ENCODE assay signal across 1 mouse cellular context in the genomic region with DNA sequence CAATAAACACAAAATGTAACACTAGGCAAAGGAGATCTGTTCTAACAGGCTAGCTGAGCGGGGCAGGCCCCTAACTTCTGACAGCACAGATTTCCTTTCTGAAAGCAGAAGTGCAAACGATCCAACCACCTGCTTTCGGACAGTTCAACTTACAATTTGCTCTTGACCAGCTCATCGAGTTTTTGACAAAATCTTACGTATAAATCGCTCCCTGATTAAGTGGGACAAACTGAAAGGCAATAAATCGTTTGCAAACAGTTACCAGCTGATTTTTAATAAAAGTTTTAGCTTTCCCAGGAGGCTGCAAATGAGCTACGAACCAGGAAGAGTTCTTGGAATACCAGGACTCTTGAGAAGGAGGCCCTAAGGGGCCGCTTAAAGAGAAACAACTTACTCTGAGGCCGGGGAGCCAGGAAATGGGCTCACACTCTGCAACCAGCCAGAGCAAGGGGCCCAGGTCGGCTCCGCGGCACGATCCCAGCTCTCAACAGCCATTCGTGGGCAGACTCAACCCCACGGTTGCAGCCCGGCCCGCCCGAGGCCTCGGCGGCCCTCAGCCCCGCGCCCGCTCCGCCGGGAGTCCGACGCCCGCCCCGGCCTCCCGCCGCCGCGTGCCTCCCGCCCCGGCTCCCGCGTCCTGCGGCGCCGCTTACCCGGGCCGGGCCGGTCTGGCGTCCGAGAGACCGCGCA.
A peak's percentile ranks its signal among the peaks of the same experiment; 100 is the strongest.
TF ChIP-seq lines count a peak whose summit lies in the region.

No protein-coding gene starts in this region.

TF ChIP-seq in MEL, 35 proteins besides CTCF, POLR2A, EP300 and RAD21 (continued from another document):
- TF ChIP-seq TCF12 (IDR thresholded peaks at IDR 0.05; ENCODE audit: low read depth, low read length) (peak; percentile 37), MEF2A (IDR thresholded peaks at IDR 0.05; ENCODE audit: extremely low read depth, insufficient replicate concordance, low read depth, low read length, poor library complexity, severe bottlenecking) (no peak), MYC (IDR thresholded peaks at IDR 0.05; ENCODE audit: low read depth, low read length) (peak; percentile 78; the same call in 1 of the 2 replicates), GATA1 (IDR thresholded peaks at IDR 0.05; ENCODE audit: low read depth, low read length) (no peak), HCFC1 (IDR thresholded peaks at IDR 0.05; ENCODE audit: low read depth, low read length) (0 out of 2 replicates have a peak, but pooled peaks have one; percentile 9), ELF1 (IDR thresholded peaks at IDR 0.05; ENCODE audit: low read depth, low read length) (no peak), MAZ (IDR thresholded peaks at IDR 0.05; ENCODE audit: low read depth, low read length) (0 out of 2 replicates have a peak, but pooled peaks have one; percentile 17), UBTF (IDR thresholded peaks at IDR 0.05; ENCODE audit: borderline replicate concordance, insufficient read depth, low read depth, low read length) (no peak), SMC3 (IDR thresholded peaks at IDR 0.05; ENCODE audit: low read depth, low read length) (0 out of 2 replicates have a peak, but pooled peaks have one; percentile 12), MAX (IDR thresholded peaks at IDR 0.05; ENCODE audit: low read length) (peak; percentile 67), POLR2AphosphoS5 (IDR thresholded peaks at IDR 0.05; ENCODE audit: borderline replicate concordance, low read depth, low read length) (no peak), BHLHE40 (IDR thresholded peaks at IDR 0.05; ENCODE audit: borderline replicate concordance, low read depth, low read length) (no peak), ZMIZ1 (IDR thresholded peaks at IDR 0.05; ENCODE audit: low read depth, low read length) (no peak), MXI1 (IDR thresholded peaks at IDR 0.05; ENCODE audit: low read depth, low read length) (peak; percentile 72), TAL1 (IDR thresholded peaks at IDR 0.05; ENCODE audit: low read length) (no peak), ZKSCAN1 (IDR thresholded peaks at IDR 0.05; ENCODE audit: low read depth, low read length) (no peak), USF1 (IDR thresholded peaks at IDR 0.05; ENCODE audit: low read depth, low read length) (no peak), CHD2 (IDR thresholded peaks at IDR 0.05; ENCODE audit: low read length) (no peak), MYB (IDR thresholded peaks at IDR 0.05; ENCODE audit: low read depth, low read length) (peak; percentile 48), ZC3H11A (IDR thresholded peaks at IDR 0.05; ENCODE audit: low read depth, low read length) (no peak), E2F4 (IDR thresholded peaks at IDR 0.05; ENCODE audit: borderline replicate concordance, low read depth, low read length) (no peak), RCOR1 (IDR thresholded peaks at IDR 0.05; ENCODE audit: low read depth, low read length) (peak; percentile 80; the same call in 1 of the 2 replicates), TBP (IDR thresholded peaks at IDR 0.05; ENCODE audit: low read depth, low read length) (no peak), SIN3A (IDR thresholded peaks at IDR 0.05; ENCODE audit: low read length) (peak; percentile 78), NRF1 (IDR thresholded peaks at IDR 0.05; ENCODE audit: insufficient read depth, low read depth, low read length, poor library complexity, severe bottlenecking) (no peak), ETS1 (IDR thresholded peaks at IDR 0.05; ENCODE audit: low read depth, low read length) (peak; percentile 38; the same call in 1 of the 2 replicates), CHD1 (IDR thresholded peaks at IDR 0.05; ENCODE audit: low read depth, low read length) (no peak), GABPA (IDR thresholded peaks at IDR 0.05; ENCODE audit: low read depth, low read length) (no peak)
TF ChIP-seq in MEL: peak in this region for 11.
